Mouse (Mus musculus) Muller cell, postnatal 12 days (primary cell): Measurements from ENCODE around the gene Mettl7a1.
"Not testable (repeated sequence)": the region's sequence is repeated elsewhere in the genome, so short reads cannot be mapped to it uniquely, and the experiment has no call there.

ENCODE experiments used
- DNase-seq: peaks from one replicate; pipeline ENCODE4 v3.0.0-alpha.2; 2015; ENCODE audit errors: inconsistent ontology term

Gene Mettl7a1

GRCm38 (mm10) chr15:100300499-100300898 lies 3.4 kb upstream of the Mettl7a1 start:
- no peak for DNase-seq

- DNase-seq, result no peak
Measured at GRCm38 (mm10) chr15:100301556-100301955, 2.4 kb upstream of the Mettl7a1 start.

GRCm38 (mm10) chr15:100303428-100304018 lies 417 bp upstream of the Mettl7a1 start:
- DNase-seq, result no peak

GRCm38 (mm10) chr15:100306201-100306600 lies 2.3 kb downstream of the Mettl7a1 start:
- DNase-seq, result no peak

- DNase-seq, result not testable (repeated sequence)
Measured at GRCm38 (mm10) chr15:100307438-100308096, 3.6 kb downstream of the Mettl7a1 start.

GRCm38 (mm10) chr15:100312346-100312745 lies 8.4 kb downstream of the Mettl7a1 start:
- no peak for DNase-seq

GRCm38 (mm10) chr15:100314448-100315145 lies 10.7 kb downstream of the Mettl7a1 start:
- DNase-seq, result no peak

- DNase-seq, result peak; percentile 73
Measured at GRCm38 (mm10) chr15:100318014-100318671, 14.2 kb downstream of the Mettl7a1 start.

- no peak for DNase-seq
Measured at GRCm38 (mm10) chr15:100319884-100320283, 15.9 kb downstream of the Mettl7a1 start.

- DNase-seq, result no peak
Measured at GRCm38 (mm10) chr15:100320295-100320905, 16.5 kb downstream of the Mettl7a1 start.

- no peak for DNase-seq
Measured at GRCm38 (mm10) chr15:100321134-100321533, 17.2 kb downstream of the Mettl7a1 start.

GRCm38 (mm10) chr15:100324021-100324591 lies 20.2 kb downstream of the Mettl7a1 start:
- no peak for DNase-seq

- no peak for DNase-seq
Measured at GRCm38 (mm10) chr15:100325235-100325634, 21.3 kb downstream of the Mettl7a1 start.

- not testable (repeated sequence) for DNase-seq
Measured at GRCm38 (mm10) chr15:100328089-100328488, 24.1 kb downstream of the Mettl7a1 start.

GRCm38 (mm10) chr15:100329336-100329735 lies 25.4 kb downstream of the Mettl7a1 start:
- DNase-seq, result not testable (repeated sequence)

- no peak for DNase-seq
Measured at GRCm38 (mm10) chr15:100330739-100331138, 26.8 kb downstream of the Mettl7a1 start.

GRCm38 (mm10) chr15:100332077-100332961 lies 28.4 kb downstream of the Mettl7a1 start:
- not testable (repeated sequence) for DNase-seq

- no peak for DNase-seq
Measured at GRCm38 (mm10) chr15:100334629-100335028, 30.7 kb downstream of the Mettl7a1 start, which contains the start of gene Mettl7a3. Mettl7a3 (plus strand) TSS chr15:100334929.

GRCm38 (mm10) chr15:100337328-100337727 lies 33.4 kb downstream of the Mettl7a1 start:
- DNase-seq, result not testable (repeated sequence)

GRCm38 (mm10) chr15:100337847-100338246 lies 33.9 kb downstream of the Mettl7a1 start:
- DNase-seq, result not testable (repeated sequence)
